In genomic region chr13:81367681-81368376, GRCm38 (mm10) we compare ENCODE assay signal across 22 mouse cellular contexts.
A peak's percentile ranks its signal among the peaks of the same experiment; 100 is the strongest.
DNase-seq lines count a peak whose midpoint lies in the region; ATAC-seq lines count a peak whose summit lies in the region.
"Had no signal": no experiment of that assay in that cellular context is flagged by ENCODE, and none has a peak within 500 bp of the region (broad histone marks: within the 10 kb centered on the region; RNA-seq: fewer than 3 reads in every experiment).

No protein-coding gene starts in this region.

- H3K27ac ChIP-seq in liver, embryonic 11.5 days (ENCODE audit: low read depth, low read length) = no peak overlapping the region
- H3K27ac ChIP-seq in liver, embryonic 13.5 days = no peak overlapping the region
- no peak overlapping the region for H3K27ac ChIP-seq in hindbrain, embryonic 10.5 days
- H3K27ac ChIP-seq: forebrain, embryonic 12.5 days; heart, embryonic 10.5 days; limb, embryonic 12.5 days; lung, embryonic 15.5 days; neural tube, embryonic 15.5 days had no signal

- H3K4me3 ChIP-seq in liver, embryonic 11.5 days (ENCODE audit: low read depth, low read length) = no peak overlapping the region
- no peak overlapping the region for H3K4me3 ChIP-seq in liver, embryonic 13.5 days (replicated peaks)
- no peak overlapping the region for H3K4me3 ChIP-seq in hindbrain, embryonic 10.5 days
- H3K4me3 ChIP-seq: forebrain, embryonic 12.5 days; heart, embryonic 10.5 days; limb, embryonic 12.5 days; lung, embryonic 15.5 days; myocyte; neural tube, embryonic 15.5 days had no signal

- 45% methylated on average over 4 of the region's 4 CpGs for WGBS in liver, embryonic 11.5 days
- 39% methylated on average over 4 of the region's 4 CpGs for WGBS in liver, embryonic 13.5 days (ENCODE audit: insufficient replicate concordance)
- 85% methylated on average over 4 of the region's 4 CpGs for WGBS in hindbrain, embryonic 10.5 days

- H3K36me3 ChIP-seq in liver, embryonic 11.5 days (ENCODE audit: control insufficient read depth, insufficient read depth, low read length) = no peaks in the 10 kb centered on the region
- no peaks in the 10 kb centered on the region for H3K36me3 ChIP-seq in liver, embryonic 13.5 days
- peaks cover 44% of the 10 kb centered on the region for H3K36me3 ChIP-seq in hindbrain, embryonic 10.5 days
- H3K36me3 ChIP-seq: G1E; heart, embryonic 10.5 days; limb, embryonic 12.5 days; lung, embryonic 15.5 days; neural tube, embryonic 15.5 days had no signal

- no peaks in the 10 kb centered on the region for H3K27me3 ChIP-seq in liver, embryonic 11.5 days (replicated peaks; ENCODE audit: control insufficient read depth, insufficient read depth, low read length)
- H3K27me3 ChIP-seq in liver, embryonic 13.5 days = no peaks in the 10 kb centered on the region
- H3K27me3 ChIP-seq in hindbrain, embryonic 10.5 days (ENCODE audit: insufficient read depth, poor library complexity, severe bottlenecking) = no peaks in the 10 kb centered on the region
- H3K27me3 ChIP-seq: forebrain, embryonic 12.5 days; limb, embryonic 12.5 days; lung, embryonic 15.5 days; neural tube, embryonic 15.5 days had no signal

- ATAC-seq in liver, embryonic 11.5 days (replicated peaks; ENCODE audit: low FRiP score) = no peak
- peak; percentile 50; the same call in 1 of the 2 replicates for ATAC-seq in liver, embryonic 13.5 days (ENCODE audit: low read depth)
- ATAC-seq: CD4-positive, CD25-positive, alpha-beta regulatory T cell, adult 4 months had no signal

- no peaks in the 10 kb centered on the region for H3K4me1 ChIP-seq in liver, embryonic 11.5 days (replicated peaks; ENCODE audit: control insufficient read depth, insufficient read depth, low read length)
- H3K4me1 ChIP-seq in liver, embryonic 13.5 days (replicated peaks) = no peaks in the 10 kb centered on the region
- no peaks in the 10 kb centered on the region for H3K4me1 ChIP-seq in hindbrain, embryonic 10.5 days (replicated peaks)
- H3K4me1 ChIP-seq: forebrain, embryonic 12.5 days; limb, embryonic 12.5 days; lung, embryonic 15.5 days; neural tube, embryonic 15.5 days had no signal

- no peak overlapping the region for H3K9ac ChIP-seq in liver, embryonic 11.5 days (ENCODE audit: low read depth, low read length)
- no peak overlapping the region for H3K9ac ChIP-seq in liver, embryonic 13.5 days
- H3K9ac ChIP-seq: forebrain, embryonic 12.5 days; limb, embryonic 12.5 days; lung, embryonic 15.5 days; neural tube, embryonic 15.5 days had no signal

- H3K4me2 ChIP-seq in liver, embryonic 11.5 days = no peak overlapping the region
- no peak overlapping the region for H3K4me2 ChIP-seq in liver, embryonic 13.5 days
- H3K4me2 ChIP-seq: forebrain, embryonic 12.5 days; limb, embryonic 12.5 days; lung, embryonic 15.5 days; neural tube, embryonic 15.5 days had no signal

- DNase-seq in adrenal gland, postnatal 14 days = peak; percentile 9
- DNase-seq in adrenal gland, postnatal 25 days = no peak
- peak; percentile 5 for DNase-seq in liver
- DNase-seq in liver, embryonic 11.5 days (ENCODE audit: low spot score) = no peak
- no peak for DNase-seq in liver, embryonic 13.5 days
- no peak for DNase-seq in lung, postnatal 25 days (ENCODE audit: low spot score)
- no peak for DNase-seq in left cerebral cortex, postnatal 14 days (ENCODE audit: low spot score in 2 of 2)
- DNase-seq in hindbrain, embryonic 10.5 days (ENCODE audit: low spot score) = no peak
- DNase-seq: cerebellum, postnatal 25 days; gastrocnemius, postnatal 25 days; heart, postnatal 36 days; midbrain, embryonic 14.5 days; retina, postnatal 1 day; right cerebral cortex, postnatal 4 days had no signal

- no peaks in the 10 kb centered on the region for H3K9me3 ChIP-seq in liver, embryonic 11.5 days (ENCODE audit: control insufficient read depth, low read length)
- H3K9me3 ChIP-seq in liver, embryonic 13.5 days (replicated peaks) = no peaks in the 10 kb centered on the region
- no peaks in the 10 kb centered on the region for H3K9me3 ChIP-seq in hindbrain, embryonic 10.5 days
- H3K9me3 ChIP-seq: forebrain, embryonic 12.5 days; G1E; heart, embryonic 10.5 days; limb, embryonic 12.5 days; lung, embryonic 15.5 days; neural tube, embryonic 15.5 days had no signal

- intact Hi-C loops in left cerebral cortex, postnatal 14 days (cut with DNase I) = no loop called here

Comparison
In these comparisons a context has a peak if more than half of its experiments do, and no peak if none do; other contexts are left out.
1. DNase-seq: peak in adrenal gland, postnatal 14 days (single experiment) and liver (single experiment); none in adrenal gland, postnatal 25 days (single experiment), liver, embryonic 11.5 days (single experiment), liver, embryonic 13.5 days (single experiment), lung, postnatal 25 days (single experiment), left cerebral cortex, postnatal 14 days (0 of 2) and hindbrain, embryonic 10.5 days (single experiment).